Mouse (Mus musculus) CH12.LX (cell line): Measurements from ENCODE around the gene Dnajc28. TPM values are rescaled to one million over a fixed set of nuclear protein-coding genes. Genes with fewer than 3 reads are reported as not detected.

Experiments
- DNase-seq: peaks from one replicate; pipeline ENCODE4 v3.0.0-alpha.2; 2013; ENCODE audit errors: extremely low read depth
- H3K27ac ChIP-seq: 2 replicates; pipeline ENCODE4 v1.5.1; 2012; ENCODE audit warnings: low read depth, mild to moderate bottlenecking, control low read depth, moderate library complexity; ENCODE audit not compliant: insufficient read depth
- H3K27me3 ChIP-seq: replicated peaks from 2 replicates; pipeline ENCODE3; 2012; ENCODE audit warnings: inconsistent platforms
- H3K36me3 ChIP-seq, 2 experiments: replicated peaks in 1 of 2; 2 replicates each; pipeline versions ENCODE3 to v1.6.1; 2012; ENCODE audit warnings: inconsistent platforms in 1 of 2, low read length in 1 of 2, mild to moderate bottlenecking in 1 of 2, mixed read lengths in 1 of 2, moderate library complexity in 1 of 2; ENCODE audit not compliant: control insufficient read depth in 1 of 2, insufficient read depth in 1 of 2
- H3K4me1 ChIP-seq, 2 experiments: 2 replicates each; pipeline ENCODE4 v1.6.1; 2012; ENCODE audit warnings: inconsistent platforms in 1 of 2, moderate library complexity in 1 of 2; ENCODE audit not compliant: insufficient read depth in 2 of 2, control insufficient read depth in 1 of 2
- H3K4me2 ChIP-seq: 2 replicates; pipeline ENCODE4 v1.6.1; 2012; ENCODE audit warnings: low read depth, mild to moderate bottlenecking, control low read depth; ENCODE audit not compliant: poor library complexity, insufficient read depth, severe bottlenecking
- H3K4me3 ChIP-seq, 3 experiments: fragments of 150-350 bp in 1 of 3; sonication (generic) in 1 of 3; replicated peaks in 1 of 3; 2 replicates each; pipeline versions ENCODE3 to v1.5.1; 2011 to 2012; ENCODE audit warnings: low read depth in 2 of 3, low read length in 2 of 3, mild to moderate bottlenecking in 2 of 3, moderate library complexity in 2 of 3, control low read depth in 1 of 3, improper control_type of control experiment in 1 of 3, inconsistent platforms in 1 of 3, mixed read lengths in 1 of 3; ENCODE audit not compliant: poor library complexity in 1 of 3
- H3K79me2 ChIP-seq: replicated peaks from 2 replicates; pipeline ENCODE4 v1.6.1; 2012; ENCODE audit warnings: mild to moderate bottlenecking, moderate library complexity; ENCODE audit not compliant: control insufficient read depth, poor library complexity, insufficient read depth, severe bottlenecking; ENCODE audit errors: extremely low read depth
- H3K9ac ChIP-seq: 2 replicates; pipeline ENCODE4 v1.6.1; 2012; ENCODE audit warnings: low read depth, mild to moderate bottlenecking, control low read depth, moderate library complexity; ENCODE audit not compliant: insufficient read depth
- H3K9me3 ChIP-seq: replicated peaks from 2 replicates; pipeline ENCODE3; 2012; ENCODE audit warnings: low read length, inconsistent platforms, mixed read lengths
- BHLHE40 ChIP-seq: IDR thresholded peaks from 2 replicates; pipeline ENCODE4 v1.6.1; 2011; ENCODE audit warnings: mild to moderate bottlenecking, low read depth, low read length, improper control_type of control experiment
- CHD1 ChIP-seq: IDR thresholded peaks from 2 replicates; pipeline ENCODE4 v1.6.1; 2012; ENCODE audit warnings: low read depth, low read length, improper control_type of control experiment, inconsistent platforms
- CHD2 ChIP-seq: IDR thresholded peaks from 2 replicates; pipeline ENCODE4 v1.6.1; 2011; ENCODE audit warnings: low read length, improper control_type of control experiment
- E2F4 ChIP-seq: IDR thresholded peaks from 2 replicates; pipeline ENCODE4 v1.6.1; 2011; ENCODE audit warnings: low read depth, low read length, improper control_type of control experiment; ENCODE audit not compliant: insufficient replicate concordance
- ELF1 ChIP-seq: IDR thresholded peaks from 2 replicates; pipeline ENCODE4 v1.6.1; 2014; ENCODE audit warnings: low read depth, mild to moderate bottlenecking, inconsistent platforms, low read length, improper control_type of control experiment
- ETS1 ChIP-seq: conservative IDR thresholded peaks from 2 replicates; pipeline ENCODE4 v1.6.1; 2012; ENCODE audit warnings: low read depth, mild to moderate bottlenecking, inconsistent platforms, low read length, improper control_type of control experiment, moderate library complexity
- HCFC1 ChIP-seq: IDR thresholded peaks from 2 replicates; pipeline ENCODE4 v1.6.1; 2012; ENCODE audit warnings: low read depth, mild to moderate bottlenecking, inconsistent platforms, low read length, improper control_type of control experiment
- IRF4 ChIP-seq: IDR thresholded peaks from 2 replicates; pipeline ENCODE4 v1.6.1; 2014; ENCODE audit warnings: low read depth, mild to moderate bottlenecking, inconsistent platforms, low read length, improper control_type of control experiment
- JUN ChIP-seq: IDR thresholded peaks from 2 replicates; pipeline ENCODE4 v1.6.1; 2011; ENCODE audit warnings: low read depth, mild to moderate bottlenecking, low read length, improper control_type of control experiment, moderate library complexity; ENCODE audit not compliant: insufficient read depth
- JUND ChIP-seq: conservative IDR thresholded peaks from 2 replicates; pipeline ENCODE4 v1.6.1; 2011; ENCODE audit warnings: low read depth, low read length, improper control_type of control experiment
- KAT2A ChIP-seq: IDR thresholded peaks from 2 replicates; pipeline ENCODE4 v1.6.1; 2012; ENCODE audit warnings: low read length, improper control_type of control experiment, inconsistent platforms; ENCODE audit not compliant: insufficient replicate concordance
- MAFK ChIP-seq: IDR thresholded peaks from 2 replicates; pipeline ENCODE4 v1.6.1; 2011; ENCODE audit warnings: low read length, improper control_type of control experiment; ENCODE audit not compliant: insufficient replicate concordance
- MAX ChIP-seq: IDR thresholded peaks from 2 replicates; pipeline ENCODE4 v1.6.1; 2011; ENCODE audit warnings: low read length, improper control_type of control experiment
- MAZ ChIP-seq: IDR thresholded peaks from 2 replicates; pipeline ENCODE4 v1.6.1; 2012; ENCODE audit warnings: low read depth, mild to moderate bottlenecking, inconsistent platforms, low read length, improper control_type of control experiment, moderate library complexity
- MXI1 ChIP-seq: IDR thresholded peaks from 2 replicates; pipeline ENCODE4 v1.6.1; 2011; ENCODE audit warnings: mild to moderate bottlenecking, low read depth, low read length, improper control_type of control experiment
- MYC ChIP-seq: IDR thresholded peaks from 2 replicates; pipeline ENCODE4 v1.6.1; 2011; ENCODE audit warnings: low read depth, mild to moderate bottlenecking, improper control_type of control experiment, low read length
- NELFE ChIP-seq: IDR thresholded peaks from 2 replicates; pipeline ENCODE4 v1.6.1; 2011; ENCODE audit warnings: low read depth, low read length, improper control_type of control experiment
- NRF1 ChIP-seq: IDR thresholded peaks from 2 replicates; pipeline ENCODE4 v1.6.1; 2014; ENCODE audit warnings: low read depth, mild to moderate bottlenecking, inconsistent platforms, low read length, improper control_type of control experiment, moderate library complexity
- POLR2A ChIP-seq: IDR thresholded peaks from 2 replicates; pipeline ENCODE4 v1.6.1; 2011; ENCODE audit warnings: low read depth, mild to moderate bottlenecking, improper control_type of control experiment, low read length
- POLR2AphosphoS2 ChIP-seq: IDR thresholded peaks from 2 replicates; pipeline ENCODE4 v1.6.1; 2011; ENCODE audit warnings: low read depth, low read length, improper control_type of control experiment
- RCOR1 ChIP-seq: conservative IDR thresholded peaks from 2 replicates; pipeline ENCODE4 v1.6.1; 2012; ENCODE audit warnings: low read depth, mild to moderate bottlenecking, inconsistent platforms, low read length, improper control_type of control experiment
- SIN3A ChIP-seq: IDR thresholded peaks from 2 replicates; pipeline ENCODE4 v1.6.1; 2012; ENCODE audit warnings: low read length, improper control_type of control experiment, inconsistent platforms
- TBP ChIP-seq: conservative IDR thresholded peaks from 2 replicates; pipeline ENCODE4 v1.6.1; 2011; ENCODE audit warnings: low read depth, low read length, improper control_type of control experiment
- TCF12 ChIP-seq: IDR thresholded peaks from 2 replicates; pipeline ENCODE4 v1.6.1; 2014; ENCODE audit warnings: low read depth, mild to moderate bottlenecking, inconsistent platforms, low read length, improper control_type of control experiment
- UBTF ChIP-seq: IDR thresholded peaks from 2 replicates; pipeline ENCODE4 v1.6.1; 2012; ENCODE audit warnings: low read depth, mild to moderate bottlenecking, inconsistent platforms, low read length, improper control_type of control experiment, moderate library complexity
- USF1 ChIP-seq: IDR thresholded peaks from 2 replicates; pipeline ENCODE4 v1.6.1; 2014; ENCODE audit warnings: low read depth, mild to moderate bottlenecking, inconsistent platforms, low read length, improper control_type of control experiment
- USF2 ChIP-seq: conservative IDR thresholded peaks from 2 replicates; pipeline ENCODE4 v1.6.1; 2011; ENCODE audit warnings: low read depth, low read length, improper control_type of control experiment
- ZC3H11A ChIP-seq: IDR thresholded peaks from 2 replicates; pipeline ENCODE4 v1.6.1; 2012; ENCODE audit warnings: low read depth, mild to moderate bottlenecking, inconsistent platforms, low read length, improper control_type of control experiment
- ZKSCAN1 ChIP-seq: IDR thresholded peaks from 2 replicates; pipeline ENCODE4 v1.6.1; 2012; ENCODE audit warnings: low read depth, inconsistent platforms, low read length, improper control_type of control experiment, borderline replicate concordance
- ZMIZ1 ChIP-seq: IDR thresholded peaks from 2 replicates; pipeline ENCODE4 v1.6.1; 2012; ENCODE audit warnings: low read depth, mild to moderate bottlenecking, inconsistent platforms, low read length, improper control_type of control experiment
- dilution Hi-C: fragments of 300-500 bp; cut with MboI; formaldehyde crosslinking; loops from 2 replicates; pipeline ENCODE4 v1.14.3; 2020; ENCODE audit warnings: low sequenced_read_pairs; ENCODE audit not compliant: extremely low pct_unique_long_range_greater_than_20kb, extremely low pct_ligation_motif_present
- in situ Hi-C: fragments of 300-500 bp; cut with MboI; formaldehyde crosslinking; loops from 3 replicates; pipeline ENCODE4 v1.14.3; 2019; ENCODE audit warnings: low sequenced_read_pairs, low pct_ligation_motif_present, low pct_unique_long_range_greater_than_20kb, mixed read lengths
- polyA plus RNA-seq: library from polyadenylated mRNA; unstranded; fragments of >175 nt; gene quantifications from 2 replicates; pipeline ENCODE4 v1.2.1, GENCODE M21; 2012; ENCODE audit warnings: low read depth; ENCODE audit not compliant: insufficient read length
- total RNA-seq, 2 experiments: library from RNA; depleted of rRNA; stranded (reverse); fragments of 300-350 nt in 1 of 2; fragments of >200 nt in 1 of 2; gene quantifications; 2 replicates each; pipeline ENCODE4 v1.2.3; 2012 to 2014

Gene Dnajc28
- total and polyA plus RNA-seq, 3 experiments: 0.47 to 1.8 (median 0.97) TPM

- peak; percentile 70 for DNase-seq
- TF ChIP-seq JUND: no peak
- peak; percentile 43; the same call in 1 of the 2 replicates for TF ChIP-seq MXI1
- TF ChIP-seq CHD2: peak; percentile 52; the same call in 1 of the 2 replicates
- H3K9ac ChIP-seq: peak overlapping the region; percentile 98
- no peaks in the 10 kb centered on the region for H3K9me3 ChIP-seq
- H3K36me3 ChIP-seq: peaks cover 12 to 43% of the 10 kb centered on the region in 2 experiments
- H3K4me3 ChIP-seq: peak overlapping the region; percentile 69 to 89 (median 72)
- H3K79me2 ChIP-seq: peaks cover 77% of the 10 kb centered on the region
- H3K27me3 ChIP-seq: no peaks in the 10 kb centered on the region
- peak overlapping the region; percentile 42 for H3K27ac ChIP-seq
- dilution Hi-C loops: no loop called here
- H3K4me1 ChIP-seq: peaks cover 5 to 55% of the 10 kb centered on the region in 2 experiments; a peak in 3 of 4 replicates
- H3K4me2 ChIP-seq: no peak overlapping the region
- in situ Hi-C loops: no loop called here
Measured at GRCm38 (mm10) chr16:91648220-91648550, 29.4 kb upstream of the Dnajc28 start.

DNA sequence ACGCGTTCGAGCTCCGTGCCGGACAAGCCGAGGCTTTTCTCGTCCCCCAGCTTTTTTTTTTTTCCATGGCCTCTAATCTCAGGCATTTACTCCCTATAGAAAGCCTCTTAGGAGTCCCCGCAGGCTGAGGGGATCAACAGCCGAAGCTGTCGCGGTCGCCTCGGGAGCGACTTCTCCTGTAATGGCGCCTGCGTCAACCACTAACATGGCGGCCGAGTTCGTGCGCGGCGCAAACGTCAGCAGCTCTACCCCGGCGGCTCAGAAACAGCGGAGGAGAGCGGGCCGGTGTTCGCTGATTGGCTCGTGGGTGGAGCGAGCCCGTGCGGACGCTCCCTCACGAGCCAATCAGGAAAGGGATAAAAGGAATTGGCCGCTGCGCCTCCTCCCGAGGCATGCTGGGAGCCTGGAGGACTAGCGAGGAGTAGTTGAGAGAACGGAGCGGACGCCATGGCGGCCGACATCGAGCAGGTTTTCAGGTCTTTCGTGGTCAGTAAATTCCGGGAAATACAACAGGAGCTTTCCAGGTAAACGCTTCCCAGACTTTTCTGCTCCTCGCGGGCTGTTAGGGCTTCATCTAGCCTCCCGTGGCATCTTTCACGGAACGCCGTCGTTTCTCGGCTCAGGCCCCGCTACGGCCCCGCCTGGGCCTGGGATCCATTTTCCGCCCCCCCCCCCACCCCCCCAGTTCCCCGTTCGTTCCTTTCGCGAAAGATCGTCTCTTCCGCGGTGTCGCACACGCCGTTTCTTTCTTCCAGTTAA is 28.8 kb upstream of the Dnajc28 start, which contains the start of gene Son:
Gene Son (plus strand): TSS at position 46 of the 759 bp plus-strand sequence.
- peak; percentile 99 for DNase-seq
- H3K9ac ChIP-seq: peak within 1 kb of the TSS; percentile 98
- H3K4me3 ChIP-seq: peak within 1 kb of the TSS; percentile 69 to 89 (median 74)
- H3K36me3 ChIP-seq: peaks cover 16 to 44% of the 10 kb centered on the region in 2 experiments
- peaks cover 5 to 56% of the 10 kb centered on the region in 2 experiments; a peak in 3 of 4 replicates for H3K4me1 ChIP-seq
- H3K4me2 ChIP-seq: peak within 1 kb of the TSS; percentile 84
- no peaks in the 10 kb centered on the region for H3K9me3 ChIP-seq
- in situ Hi-C loops (no loop called here), dilution Hi-C loops (no loop called here)
- H3K27me3 ChIP-seq: no peaks in the 10 kb centered on the region
- peaks cover 80% of the 10 kb centered on the region for H3K79me2 ChIP-seq
- peak within 1 kb of the TSS; percentile 87 for H3K27ac ChIP-seq
- TF ChIP-seq KAT2A (peak; percentile 74; the same call in 1 of the 2 replicates), TCF12 (peak; percentile 93), MAFK (no peak; the same call in 1 of the 2 replicates), ZKSCAN1 (no peak; the same call in 1 of the 2 replicates), JUN (no peak), E2F4 (no peak), SIN3A (peak; percentile 88), RCOR1 (peak; percentile 90), POLR2A (peak; percentile 99), ZMIZ1 (peak; percentile 98), CHD2 (no peak; the same call in 1 of the 2 replicates), USF2 (no peak), ETS1 (0 out of 2 replicates have a peak, but pooled peaks have one; percentile 12), CHD1 (peak; percentile 73; the same call in 1 of the 2 replicates), ZC3H11A (peak; percentile 95), ELF1 (peak; percentile 71), NELFE (peak; percentile 99), BHLHE40 (peak; percentile 65; the same call in 1 of the 2 replicates), MXI1 (peak; percentile 11; the same call in 1 of the 2 replicates), POLR2AphosphoS2 (peak; percentile 93), NRF1 (peak; percentile 83), MAX (peak; percentile 85), MYC (peak; percentile 93), USF1 (no peak), MAZ (peak; percentile 11; the same call in 1 of the 2 replicates), UBTF (no peak; the same call in none of the 2 replicates), JUND (no peak), HCFC1 (peak; percentile 80), IRF4 (peak; percentile 67), TBP (peak; percentile 92)
